Mouse (Mus musculus): Measurements from ENCODE around the gene Opn1sw.

- TF ChIP-seq CTCF (IDR thresholded peaks at IDR 0.05; ENCODE audit: low read depth, low read length) (no peak), GATA1 (IDR thresholded peaks at IDR 0.05; ENCODE audit: borderline replicate concordance, low read length) (no peak), TAL1 (conservative IDR thresholded peaks at IDR 0.05; ENCODE audit: low read depth, low read length) (no peak)
Observed at GRCm38 (mm10) chr6:29351613-29352012, 36.7 kb downstream of the Opn1sw start.
